ENCODE assay signal across 8 mouse cellular contexts in genomic region chr11:5064282-5065055, GRCm38 (mm10). TPM values are rescaled to one million over a fixed set of nuclear protein-coding genes. Genes with fewer than 3 reads are reported as not detected.
DNase-seq lines count a peak whose midpoint lies in the region; ATAC-seq and TF ChIP-seq lines count a peak whose summit lies in the region.

No protein-coding gene starts in this region.

- no peak for TF ChIP-seq POLR2A in myocyte (IDR thresholded peaks at IDR 0.05; ENCODE audit: insufficient read length, low read depth)

- no peaks in the 10 kb centered on the region for H3K9me3 ChIP-seq in forebrain, embryonic 14.5 days (replicated peaks; ENCODE audit: control insufficient read depth, low read length)

- no peak for TF ChIP-seq CTCF in gastrocnemius, adult 2 months (IDR thresholded peaks at IDR 0.05)

- no peak for ATAC-seq in forebrain, embryonic 14.5 days

- H3K27me3 ChIP-seq in forebrain, embryonic 14.5 days (replicated peaks; ENCODE audit: control insufficient read depth, insufficient read depth, low read length), result peaks cover 39% of the 10 kb centered on the region
- H3K27me3 ChIP-seq in myocyte (ENCODE audit: control insufficient read depth, insufficient read depth, insufficient read length), result no peaks in the 10 kb centered on the region

- H3K79me2 ChIP-seq in myocyte (ENCODE audit: control insufficient read depth, insufficient read depth), result peaks cover 11% of the 10 kb centered on the region

- intact Hi-C loops in gastrocnemius, adult 2 months (cut with DNase I), result loop anchor here (1.0 kb wide), 1 partner anchor 49 kb away; no protein-coding TSS in a partner anchor
- intact Hi-C loops in gastrocnemius, postnatal 14 days (cut with DNase I; ENCODE audit: low total_unique reads), result no loop called here
- intact Hi-C loops in left cerebral cortex, postnatal 4 days (cut with DNase I), result loop anchor here (10.0 kb wide), 1 partner anchor 50 kb away; no protein-coding TSS in a partner anchor

- DNase-seq in gastrocnemius, adult 2 months, result no peak
- no peak for DNase-seq in gastrocnemius, postnatal 14 days
- peak; percentile 51 for DNase-seq in CD4-positive helper T cell, adult 2 months (ENCODE audit: low read depth, low spot score)
- no peak for DNase-seq in forebrain, embryonic 14.5 days (ENCODE audit: low spot score)
- peak; percentile 35 for DNase-seq in left cerebral cortex, postnatal 4 days
- DNase-seq in retina, postnatal 1 day, result no peak
- DNase-seq in adrenal gland, postnatal 10 days, result no peak

- H3K4me1 ChIP-seq in forebrain, embryonic 14.5 days (ENCODE audit: control insufficient read depth, insufficient read depth, low read length), result peaks cover 23% of the 10 kb centered on the region

- H3ac ChIP-seq in myocyte (ENCODE audit: control insufficient read depth, insufficient read length), result peak overlapping the region; percentile 79

- 20% methylated on average over 36 of the region's 38 CpGs for WGBS in forebrain, embryonic 14.5 days

- peak overlapping the region; percentile 82 for H3K4me3 ChIP-seq in gastrocnemius, adult 2 months
- H3K4me3 ChIP-seq in forebrain, embryonic 14.5 days (ENCODE audit: low read depth, low read length), result peak overlapping the region; percentile 73
- H3K4me3 ChIP-seq in myocyte, result peak overlapping the region; percentile 79

- peak overlapping the region; percentile 84 for H3K4me2 ChIP-seq in forebrain, embryonic 14.5 days (ENCODE audit: low read length)
- H3K4me2 ChIP-seq in myocyte (ENCODE audit: low read depth), result peak overlapping the region; percentile 97

- peak overlapping the region; percentile 87 for H3K27ac ChIP-seq in gastrocnemius, adult 2 months
- H3K27ac ChIP-seq in forebrain, embryonic 14.5 days (ENCODE audit: low read depth, low read length), result 0 out of 2 replicates have a peak overlapping the region, but pooled peaks have one; percentile 3

- peaks cover 24% of the 10 kb centered on the region for H3K36me3 ChIP-seq in forebrain, embryonic 14.5 days (ENCODE audit: control insufficient read depth, insufficient read depth, low read length)
- peaks cover 14% of the 10 kb centered on the region for H3K36me3 ChIP-seq in myocyte (ENCODE audit: control insufficient read depth, insufficient read depth)

- peak overlapping the region; percentile 75 for H3K9ac ChIP-seq in forebrain, embryonic 14.5 days (ENCODE audit: low read length)

TF ChIP-seq in myocyte, 11 proteins besides CTCF, POLR2A, EP300 and RAD21:
- TF ChIP-seq REST (IDR thresholded peaks at IDR 0.05; ENCODE audit: insufficient read depth, insufficient read length), result no peak
- no peak for TF ChIP-seq MYOD1 (IDR thresholded peaks at IDR 0.05; ENCODE audit: control insufficient read depth in 1 of 3, insufficient read length in 2 of 3, low read depth in 2 of 3)
- no peak for TF ChIP-seq POLR2AphosphoS2 (IDR thresholded peaks at IDR 0.05; ENCODE audit: insufficient read length, low read depth)
- no peak for TF ChIP-seq TCF12 (IDR thresholded peaks at IDR 0.05; ENCODE audit: insufficient read depth, poor library complexity, severe bottlenecking)
- TF ChIP-seq CEBPB (IDR thresholded peaks at IDR 0.05; ENCODE audit: insufficient read depth, poor library complexity, severe bottlenecking), result no peak
- no peak for TF ChIP-seq MYOG (IDR thresholded peaks at IDR 0.05; ENCODE audit: control insufficient read depth in 1 of 3, insufficient read depth in 1 of 3, insufficient read length in 2 of 3, low read depth in 2 of 3)
TF ChIP-seq in myocyte: peak in this region for 0.

RNA-seq across cellular contexts. Expression of gene Gas2l1, which starts 0.7 kb away (rescaled TPM):
- total RNA-seq in gastrocnemius, adult 2 months (2021), result 1 to 10 TPM; 3.6 to 5.0 TPM
- total RNA-seq in gastrocnemius, postnatal 14 days (2021), result 10 to 100 TPM in 1 of 2 experiments, 1 to 10 TPM in 1; 8.4 to 12.0 TPM
- 14.4 and 20.4 TPM in 2 replicates for polyA plus RNA-seq in forebrain, embryonic 14.5 days (2014; fragmentation: Nextera tagmentation; extraction: Ambion mirVana)
- 10 to 100 TPM; 37.8 to 42.0 TPM for total RNA-seq in left cerebral cortex, postnatal 4 days (2021)
- polyA plus RNA-seq in myocyte (2012; fragmentation: generic; extraction: Trizol), result 69.3 TPM
- total RNA-seq in adrenal gland, postnatal 10 days (2021), result 10 to 100 TPM; 28.0 to 32.8 TPM

RNA-seq across cellular contexts. Expression of gene Rasl10a, which starts 6.5 kb away (rescaled TPM):
- not detected for total RNA-seq in gastrocnemius, adult 2 months (2021)
- total RNA-seq in gastrocnemius, postnatal 14 days (2021), result under 1 TPM in 1 of 2 experiments, not detected in 1; 0.25 TPM
- 0.25 and 0.53 TPM in 2 replicates for polyA plus RNA-seq in forebrain, embryonic 14.5 days (2014; fragmentation: Nextera tagmentation; extraction: Ambion mirVana)
- 10 to 100 TPM; 20.0 to 20.1 TPM for total RNA-seq in left cerebral cortex, postnatal 4 days (2021)
- polyA plus RNA-seq in myocyte (2012; fragmentation: generic; extraction: Trizol), result 1.4 TPM
- total RNA-seq in adrenal gland, postnatal 10 days (2021), result under 1 TPM; 0.33 to 0.97 TPM

RNA-seq across cellular contexts. Expression of gene Rhbdd3, which starts 34.3 kb away (rescaled TPM):
- 10 to 100 TPM; 24.1 to 32.1 TPM for total RNA-seq in gastrocnemius, adult 2 months (2021)
- 10 to 100 TPM; 17.8 to 20.2 TPM for total RNA-seq in gastrocnemius, postnatal 14 days (2021)
- 28.9 and 31.8 TPM in 2 replicates for polyA plus RNA-seq in forebrain, embryonic 14.5 days (2014; fragmentation: Nextera tagmentation; extraction: Ambion mirVana)
- total RNA-seq in left cerebral cortex, postnatal 4 days (2021), result 10 to 100 TPM; 26.1 to 28.1 TPM
- 23.6 TPM for polyA plus RNA-seq in myocyte (2012; fragmentation: generic; extraction: Trizol)
- total RNA-seq in adrenal gland, postnatal 10 days (2021), result 10 to 100 TPM; 18.5 to 24.5 TPM

RNA-seq across cellular contexts. Expression of gene Ewsr1, which starts 34.6 kb away (rescaled TPM):
- 10 to 100 TPM; 79.3 to 86.5 TPM for total RNA-seq in gastrocnemius, adult 2 months (2021)
- total RNA-seq in gastrocnemius, postnatal 14 days (2021), result 10 to 100 TPM; 87.0 to 90.4 TPM
- polyA plus RNA-seq in forebrain, embryonic 14.5 days (2014; fragmentation: Nextera tagmentation; extraction: Ambion mirVana), result 433 and 469 TPM in 2 replicates
- total RNA-seq in left cerebral cortex, postnatal 4 days (2021), result 100 to 1,000 TPM; 380 to 389 TPM
- 157 TPM for polyA plus RNA-seq in myocyte (2012; fragmentation: generic; extraction: Trizol)
- total RNA-seq in adrenal gland, postnatal 10 days (2021), result 100 to 1,000 TPM; 218 to 322 TPM

Comparison
In these comparisons a context has a peak if more than half of its experiments do, and no peak if none do; other contexts are left out.
1. DNase-seq: peak in CD4-positive helper T cell, adult 2 months (single experiment) and left cerebral cortex, postnatal 4 days (single experiment); none in gastrocnemius, adult 2 months (single experiment), gastrocnemius, postnatal 14 days (single experiment), forebrain, embryonic 14.5 days (single experiment), retina, postnatal 1 day (single experiment) and adrenal gland, postnatal 10 days (single experiment).
2. RNA of gene Rasl10a, which starts 6.5 kb away (total RNA-seq): 20.0 to 20.1 TPM in left cerebral cortex, postnatal 4 days; 0.33 to 0.97 TPM in adrenal gland, postnatal 10 days, 0.25 TPM in gastrocnemius, postnatal 14 days and not detected in gastrocnemius, adult 2 months; every median in the first group is over 10 times any median in the second.
3. Peak in every context shown above with its lines, with median percentiles within 50 percentile points of each other: H3K4me3 ChIP-seq.